Mouse (Mus musculus) embryonic facial prominence, embryonic 13.5 days (tissue): ENCODE measurements around the gene Trpc4. TPM values are rescaled to one million over a fixed set of nuclear protein-coding genes. Genes with fewer than 3 reads are reported as not detected.
A peak's percentile ranks its signal among the peaks of the same experiment; 100 is the strongest.

Experiments
- ATAC-seq: fragments of 200-750 bp; cut with Nextera tagmentation; 2 replicates; pipeline ENCODE4 v1.8.0; 2017; ENCODE audit warnings: low read depth; ENCODE audit not compliant: insufficient number of reproducible peaks, insufficient read depth, low FRiP score, low TSS enrichment
- H3K27ac ChIP-seq: fragments of 300-500 bp; sonication (generic); 2 replicates; pipeline ENCODE4 v1.5.1; 2015; ENCODE audit warnings: moderate library complexity, mild to moderate bottlenecking, inconsistent platforms
- H3K27me3 ChIP-seq: fragments of 300-500 bp; sonication (generic); 2 replicates; pipeline ENCODE4 v1.6.1; 2015; ENCODE audit warnings: mild to moderate bottlenecking, inconsistent platforms
- H3K36me3 ChIP-seq: fragments of 300-500 bp; sonication (generic); 2 replicates; pipeline ENCODE4 v1.6.1; 2015; ENCODE audit warnings: mild to moderate bottlenecking, inconsistent platforms
- H3K4me1 ChIP-seq: fragments of 300-500 bp; sonication (generic); 2 replicates; pipeline ENCODE4 v1.6.1; 2015; ENCODE audit warnings: inconsistent platforms
- H3K4me2 ChIP-seq: fragments of 300-500 bp; sonication (generic); 2 replicates; pipeline ENCODE4 v1.6.1; 2015; ENCODE audit warnings: moderate library complexity, mild to moderate bottlenecking, inconsistent platforms
- H3K4me3 ChIP-seq: fragments of 300-500 bp; sonication (generic); 2 replicates; pipeline ENCODE4 v1.5.1; 2015; ENCODE audit warnings: mild to moderate bottlenecking, inconsistent platforms
- H3K9ac ChIP-seq: fragments of 300-500 bp; sonication (generic); 2 replicates; pipeline ENCODE4 v1.6.1; 2015; ENCODE audit warnings: mild to moderate bottlenecking, inconsistent platforms
- H3K9me3 ChIP-seq: fragments of 300-500 bp; sonication (generic); 2 replicates; pipeline ENCODE4 v1.6.1; 2016; ENCODE audit warnings: inconsistent platforms
- WGBS: fragments of 180-500 bp; shearing (Covaris S2); methylation state at CpG from one replicate; pipeline ENCODE4 v1.1.7; 2015; ENCODE audit warnings: mixed read lengths; 5-methylcytosine and 5-hydroxymethylcytosine counted together
- polyA plus RNA-seq: library from polyadenylated mRNA; unstranded; fragments of >200 nt; fragmentation: Nextera tagmentation; extraction: Ambion mirVana; gene quantifications from 2 replicates; pipeline ENCODE4 v1.2.1, GENCODE M21; 2015

Trpc4 gene
- 1.9 and 2.1 TPM in 2 replicates for polyA plus RNA-seq

GRCm38 (mm10) chr3:54155639-54156315 lies at the start of gene Trpc4:
TSS of gene Trpc4 (plus strand) at chr3:54156035.
- Histone ChIP-seq H3K9me3 (no peaks in the 10 kb centered on the region), H3K27ac (no peak within 1 kb of the TSS), H3K4me1 (peaks cover 21% of the 10 kb centered on the region), H3K27me3 (peaks cover 34% of the 10 kb centered on the region), H3K36me3 (no peaks in the 10 kb centered on the region), H3K4me2 (peak within 1 kb of the TSS; percentile 87), H3K4me3 (peak within 1 kb of the TSS; percentile 47), H3K9ac (peak within 1 kb of the TSS; percentile 57)
- under 1% methylated on average over 36 of the region's 36 CpGs for WGBS
- peak; percentile 71 for ATAC-seq

DNA sequence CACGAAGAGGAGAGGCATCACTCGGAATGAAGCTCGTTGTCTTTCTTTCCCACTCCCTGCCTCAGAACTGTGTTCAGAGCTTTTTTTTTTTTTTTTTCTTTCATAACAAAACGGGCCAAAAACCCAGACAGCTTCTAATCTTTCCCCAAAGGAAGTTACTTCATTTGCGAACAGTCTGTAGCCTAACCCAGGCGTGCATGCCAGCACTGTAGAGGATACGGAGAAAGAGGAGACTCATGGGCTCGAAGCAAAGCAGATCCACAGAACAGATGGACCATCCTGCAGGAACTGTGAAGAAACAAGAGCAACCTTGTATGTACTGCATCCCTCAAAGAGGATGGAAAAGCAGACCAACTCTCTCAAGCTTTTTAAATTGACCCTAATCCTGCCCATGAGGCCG lies 44.3 kb upstream of the Trpc4 start:
- no peaks in the 10 kb centered on the region for H3K4me1 ChIP-seq
- H3K27ac ChIP-seq: no peak overlapping the region
- H3K27me3 ChIP-seq: no peaks in the 10 kb centered on the region
- no peaks in the 10 kb centered on the region for H3K36me3 ChIP-seq
- no peak overlapping the region for H3K9ac ChIP-seq
- H3K4me3 ChIP-seq: no peak overlapping the region
- no peaks in the 10 kb centered on the region for H3K9me3 ChIP-seq
- no peak overlapping the region for H3K4me2 ChIP-seq
- 81% methylated on average over 9 of the region's 9 CpGs for WGBS
- ATAC-seq: no peak

DNA sequence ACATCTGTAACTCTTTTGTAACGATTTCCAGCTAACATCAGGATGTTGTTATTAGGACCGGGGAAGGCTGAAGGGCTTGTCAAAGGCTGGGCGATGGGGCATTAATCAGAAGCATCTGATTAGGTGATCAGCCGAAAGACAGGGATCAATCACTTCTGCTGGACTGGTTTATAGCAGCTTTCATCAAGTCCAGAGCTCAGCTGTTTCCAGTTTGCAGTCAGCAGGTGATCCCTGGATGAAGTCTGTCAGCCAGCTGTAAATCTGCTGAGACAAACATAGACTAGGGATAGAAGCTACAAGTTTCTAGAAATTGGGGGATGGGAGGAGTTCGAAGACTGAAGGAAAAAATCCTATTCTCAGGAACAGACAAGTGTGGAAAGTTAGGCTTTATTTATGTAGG lies 20.5 kb upstream of the Trpc4 start:
- no peak for ATAC-seq
- Histone ChIP-seq H3K36me3 (no peaks in the 10 kb centered on the region), H3K4me2 (no peak overlapping the region), H3K4me1 (no peaks in the 10 kb centered on the region), H3K9ac (no peak overlapping the region), H3K27me3 (no peaks in the 10 kb centered on the region), H3K4me3 (no peak overlapping the region), H3K27ac (no peak overlapping the region), H3K9me3 (no peaks in the 10 kb centered on the region)
- WGBS: 29% methylated on average over 5 of the region's 5 CpGs

DNA sequence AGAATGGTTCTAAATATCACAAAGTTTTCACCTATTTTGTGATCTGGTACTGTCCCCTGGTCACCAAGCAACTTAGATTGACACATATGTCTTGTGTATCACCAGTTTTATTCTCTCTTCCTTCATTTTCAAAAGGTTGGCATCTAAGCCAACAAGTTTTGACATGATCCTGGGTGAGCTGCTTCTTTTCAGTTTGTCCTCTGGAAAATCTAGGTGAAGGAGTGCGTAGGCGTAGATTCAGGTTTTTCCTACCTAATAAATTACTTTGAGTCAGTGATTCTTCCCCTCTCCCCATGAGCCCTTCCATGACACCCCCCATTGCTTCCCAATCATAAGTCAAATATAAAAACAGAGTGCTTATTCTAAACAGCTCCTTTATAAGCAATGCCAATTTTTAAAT lies 14.5 kb upstream of the Trpc4 start:
- WGBS: 86% methylated on average over 2 of the region's 2 CpGs
- H3K36me3 ChIP-seq: no peaks in the 10 kb centered on the region
- H3K27me3 ChIP-seq: no peaks in the 10 kb centered on the region
- ATAC-seq: no peak
- no peak overlapping the region for H3K4me3 ChIP-seq
- H3K9ac ChIP-seq: no peak overlapping the region
- no peaks in the 10 kb centered on the region for H3K4me1 ChIP-seq
- H3K9me3 ChIP-seq: no peaks in the 10 kb centered on the region
- no peak overlapping the region for H3K27ac ChIP-seq
- no peak overlapping the region for H3K4me2 ChIP-seq

DNA sequence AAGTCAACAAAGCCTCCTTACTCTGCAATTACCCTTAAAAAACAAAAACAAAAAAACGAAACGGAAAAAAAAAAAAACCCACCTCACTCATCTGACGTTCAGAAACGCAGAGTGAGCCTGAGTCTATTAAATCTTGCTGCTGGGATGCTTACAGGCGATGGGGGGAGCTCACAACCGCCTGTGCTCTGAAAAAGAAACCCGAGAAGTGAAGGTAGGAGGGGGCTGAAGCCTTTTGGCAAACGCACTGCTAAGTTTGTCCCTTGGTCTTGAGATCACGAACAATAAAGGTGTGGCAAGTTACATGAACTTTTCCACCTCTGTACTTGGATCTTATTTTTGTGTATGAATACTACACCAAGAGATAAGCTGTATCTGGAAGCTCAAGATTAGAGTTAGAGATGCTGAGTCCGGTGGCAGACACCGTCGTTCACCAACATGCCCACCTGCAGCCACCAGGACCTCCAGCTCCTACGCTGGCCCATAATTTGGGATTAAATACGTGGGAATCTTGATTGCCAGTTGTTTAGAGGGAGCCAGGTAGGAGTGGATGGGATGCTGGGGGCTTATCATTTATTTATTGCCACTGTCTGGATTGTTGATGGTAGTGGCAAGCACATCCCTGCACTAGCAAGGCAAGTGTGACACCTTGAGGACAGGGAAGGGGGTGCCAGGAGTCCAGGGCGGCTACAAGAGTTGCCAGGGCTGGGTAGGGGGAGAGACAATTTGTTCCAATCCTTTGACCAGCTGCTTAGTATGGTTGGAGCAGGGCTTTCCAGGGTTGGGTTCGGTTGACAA lies 794 bp upstream of the Trpc4 start:
- whole genome bisulfite sequencing: 3% methylated on average over 16 of the region's 16 CpGs
- H3K9ac ChIP-seq: no peak overlapping the region
- no peak overlapping the region for H3K27ac ChIP-seq
- H3K36me3 ChIP-seq: no peaks in the 10 kb centered on the region
- peak overlapping the region; percentile 47 for H3K4me3 ChIP-seq
- H3K4me1 ChIP-seq: peaks cover 21% of the 10 kb centered on the region
- H3K4me2 ChIP-seq: peak overlapping the region; percentile 87
- no peaks in the 10 kb centered on the region for H3K9me3 ChIP-seq
- ATAC-seq: peak; percentile 56
- peaks cover 34% of the 10 kb centered on the region for H3K27me3 ChIP-seq

GRCm38 (mm10) chr3:54156316-54157000 lies 623 bp downstream of the Trpc4 start:
- peak overlapping the region; percentile 47 for H3K4me3 ChIP-seq
- ATAC-seq: no peak
- no peaks in the 10 kb centered on the region for H3K9me3 ChIP-seq
- under 1% methylated on average over 28 of the region's 28 CpGs for WGBS
- no peaks in the 10 kb centered on the region for H3K36me3 ChIP-seq
- H3K4me1 ChIP-seq: peaks cover 21% of the 10 kb centered on the region
- H3K27me3 ChIP-seq: peaks cover 34% of the 10 kb centered on the region
- no peak overlapping the region for H3K27ac ChIP-seq
- H3K9ac ChIP-seq: peak overlapping the region; percentile 57
- peak overlapping the region; percentile 87 for H3K4me2 ChIP-seq

GRCm38 (mm10) chr3:54170701-54171100 lies 14.9 kb downstream of the Trpc4 start:
- Histone ChIP-seq H3K36me3 (no peaks in the 10 kb centered on the region), H3K4me2 (no peak overlapping the region), H3K27ac (no peak overlapping the region), H3K27me3 (no peaks in the 10 kb centered on the region), H3K9me3 (no peaks in the 10 kb centered on the region; the same call in 1 of the 2 replicates), H3K9ac (no peak overlapping the region), H3K4me3 (no peak overlapping the region), H3K4me1 (no peaks in the 10 kb centered on the region)
- ATAC-seq: no peak

DNA sequence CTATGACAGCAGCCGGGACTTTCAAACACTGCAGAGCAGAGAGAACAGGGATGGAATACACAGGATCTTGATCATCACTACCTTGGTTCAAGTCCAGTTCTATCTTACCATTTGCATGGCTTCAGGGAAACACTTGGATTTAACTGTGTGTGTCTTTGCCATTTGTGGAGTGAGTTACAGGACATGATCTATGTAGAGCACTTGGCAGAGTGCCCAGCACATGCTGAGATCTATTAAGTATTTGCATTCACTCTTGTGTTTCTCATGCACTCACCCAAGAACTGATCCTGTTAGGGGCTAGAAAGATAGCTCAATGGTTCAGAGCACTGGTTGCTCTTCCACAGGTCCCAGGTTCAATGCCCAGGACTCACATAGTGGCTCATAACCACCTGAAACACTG lies 21.5 kb downstream of the Trpc4 start:
- Histone ChIP-seq H3K27me3 (no peaks in the 10 kb centered on the region), H3K4me2 (no peak overlapping the region), H3K9ac (no peak overlapping the region), H3K27ac (no peak overlapping the region), H3K36me3 (no peaks in the 10 kb centered on the region), H3K9me3 (no peaks in the 10 kb centered on the region), H3K4me3 (no peak overlapping the region), H3K4me1 (no peaks in the 10 kb centered on the region)
- no peak for ATAC-seq
- WGBS: 88% methylated on average over 1 of the region's 1 CpGs

- H3K9ac ChIP-seq: no peak overlapping the region
- ATAC-seq: no peak
- H3K36me3 ChIP-seq: no peaks in the 10 kb centered on the region
- no peaks in the 10 kb centered on the region for H3K9me3 ChIP-seq
- no peaks in the 10 kb centered on the region for H3K27me3 ChIP-seq
- no peak overlapping the region for H3K4me2 ChIP-seq
- WGBS: 76% methylated on average over 6 of the region's 6 CpGs
- no peaks in the 10 kb centered on the region for H3K4me1 ChIP-seq
- no peak overlapping the region for H3K4me3 ChIP-seq
- H3K27ac ChIP-seq: no peak overlapping the region
Observed at GRCm38 (mm10) chr3:54190932-54191668, 35.3 kb downstream of the Trpc4 start.

DNA sequence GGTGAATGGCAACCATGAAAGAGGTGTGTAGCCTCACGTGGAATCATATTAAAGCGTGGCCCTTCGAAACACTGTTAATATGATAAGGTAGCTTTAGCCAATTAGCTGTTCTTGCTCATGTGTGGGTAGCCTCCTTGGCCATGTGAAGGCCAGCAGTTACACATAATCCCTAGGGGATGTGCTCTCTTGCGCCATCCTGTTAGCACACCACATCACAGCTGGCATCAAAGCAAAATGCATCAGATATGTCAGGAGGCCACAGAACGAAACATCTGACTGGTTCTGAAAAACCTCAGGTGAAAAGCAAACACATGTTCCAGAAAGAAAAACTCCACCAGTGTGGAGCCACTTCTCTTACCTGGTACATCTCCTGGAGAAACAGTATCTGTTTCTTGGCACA lies 45.4 kb downstream of the Trpc4 start:
- Histone ChIP-seq H3K27ac (no peak overlapping the region), H3K9ac (no peak overlapping the region), H3K36me3 (no peaks in the 10 kb centered on the region), H3K4me2 (no peak overlapping the region), H3K4me3 (no peak overlapping the region), H3K4me1 (no peaks in the 10 kb centered on the region), H3K27me3 (no peaks in the 10 kb centered on the region), H3K9me3 (no peaks in the 10 kb centered on the region)
- ATAC-seq: no peak
- WGBS: 78% methylated on average over 5 of the region's 5 CpGs

- no peak for ATAC-seq
- Histone ChIP-seq H3K27me3 (no peaks in the 10 kb centered on the region), H3K36me3 (no peaks in the 10 kb centered on the region), H3K9me3 (no peaks in the 10 kb centered on the region), H3K4me2 (no peak overlapping the region), H3K4me1 (no peaks in the 10 kb centered on the region), H3K9ac (no peak overlapping the region), H3K4me3 (no peak overlapping the region), H3K27ac (no peak overlapping the region)
- WGBS: 83% methylated on average over 5 of the region's 5 CpGs
Observed at GRCm38 (mm10) chr3:54204386-54204785, 48.6 kb downstream of the Trpc4 start.
